Mouse (Mus musculus) embryonic fibroblast, embryonic 13.5 days (primary cell): ENCODE measurements at regions not wholly inside any gene's neighbourhood (a gene's known extent, or its start where the extent isn't known, plus 50 kb on each side); places are given as distances from the start of the nearest gene placed in this dataset.

Experiments
- CTCF ChIP-seq: IDR thresholded peaks from 2 replicates; pipeline ENCODE4 v1.5.1; 2011; ENCODE audit warnings: mild to moderate bottlenecking, control low read depth, low read length, moderate library complexity, borderline replicate concordance; ENCODE audit not compliant: insufficient read depth
- POLR2A ChIP-seq: IDR thresholded peaks from 2 replicates; pipeline ENCODE4 v1.6.1; 2011; ENCODE audit warnings: low read depth, mild to moderate bottlenecking, control low read depth, low read length, moderate library complexity

DNA sequence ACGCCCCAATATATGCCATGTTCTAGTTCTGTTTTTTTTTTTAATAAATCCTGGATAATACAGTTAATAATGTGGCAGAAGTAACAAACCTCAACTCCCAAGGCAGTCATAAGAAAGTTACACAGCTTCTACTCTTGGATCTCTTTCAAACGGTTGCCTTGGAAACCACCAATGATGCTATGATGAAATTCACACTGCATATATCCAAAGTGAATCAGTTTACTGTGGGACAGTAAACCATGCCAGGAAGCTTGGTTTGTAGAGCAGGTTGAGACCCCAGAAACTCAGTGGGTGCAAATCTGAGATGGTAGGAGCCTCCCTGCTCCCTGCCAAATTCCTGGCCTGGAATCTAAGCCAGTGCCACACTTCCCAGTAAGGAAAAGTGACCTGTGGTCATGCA lies 212.8 kb upstream of the Atxn7l3b start:
- no peak for TF ChIP-seq POLR2A
- TF ChIP-seq CTCF: no peak
